Mouse (Mus musculus) testis, adult 2 months (tissue): ENCODE measurements around the gene Ces2g.

ENCODE experiments used
- CTCF ChIP-seq: fragments of 200-500 bp; IDR thresholded peaks from 2 replicates; pipeline ENCODE4 v1.5.1; 2012; ENCODE audit warnings: low read depth, mild to moderate bottlenecking, inconsistent platforms, low read length, moderate library complexity; ENCODE audit not compliant: control insufficient read depth, insufficient read depth, insufficient replicate concordance
- POLR2A ChIP-seq: fragments of 200-500 bp; IDR thresholded peaks from 2 replicates; pipeline ENCODE4 v1.6.1; 2012; ENCODE audit warnings: low read depth, mild to moderate bottlenecking, inconsistent platforms, low read length, moderate library complexity; ENCODE audit not compliant: control insufficient read depth

GRCm38 (mm10) chr8:104984126-104984525, 22.6 kb downstream of the Ces2g start:
- no peak for TF ChIP-seq CTCF
- TF ChIP-seq POLR2A, result no peak
